Mouse (Mus musculus) left cerebral cortex, postnatal 36 days (tissue): ENCODE results near the gene Ncln. TPM values are rescaled to one million over a fixed set of nuclear protein-coding genes. Genes with fewer than 3 reads are reported as not detected.

Experiments used
- DNase-seq, 2 experiments: peaks; one replicate each; pipeline ENCODE4 v3.0.0; 2021 to 2022; ENCODE audit warnings: low spot score in 2 of 2, mixed read lengths in 1 of 2
- intact Hi-C: fragments of 180-260 bp; cut with DNase I; formaldehyde crosslinking; loops from one replicate; pipeline ENCODE4 v1.15.1; 2025
- total RNA-seq, 2 experiments: library from RNA; stranded (reverse); gene quantifications; 2 replicates each; pipeline ENCODE4 v1.2.3; 2021

Gene Ncln
- 10 to 100 TPM; 74.9 to 88.8 TPM for total RNA-seq

DNA sequence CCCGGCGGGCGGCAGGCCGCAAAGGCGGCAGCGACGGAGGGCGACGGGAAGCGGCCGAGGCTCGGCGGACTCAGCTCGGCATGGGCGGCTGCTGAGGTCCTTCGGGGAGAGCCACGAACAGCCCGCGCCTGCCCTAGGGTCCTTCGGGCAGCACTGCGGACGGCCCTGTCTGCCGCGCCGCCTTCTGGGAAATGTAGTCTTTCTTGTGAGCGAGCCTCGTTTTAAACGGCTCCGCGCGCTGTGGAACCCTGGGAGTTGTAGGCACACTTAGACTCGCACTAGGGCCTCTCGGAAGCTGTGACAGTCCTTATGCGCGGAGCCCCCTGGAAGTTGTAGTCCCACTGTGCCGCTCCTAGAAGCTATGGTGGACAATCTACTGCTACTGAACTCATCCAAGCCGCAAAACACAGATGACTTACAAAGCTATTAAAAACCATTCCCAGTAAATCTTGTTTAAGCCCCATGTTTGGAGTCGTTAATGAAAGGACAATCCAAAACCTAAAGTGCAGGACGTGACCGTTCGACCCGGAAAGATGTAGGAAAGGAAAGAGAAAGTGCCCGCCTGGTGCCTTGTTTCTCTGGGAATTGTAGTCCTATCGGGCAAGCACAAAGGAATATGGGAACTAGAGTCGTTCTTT is at the start of gene Ncln:
Gene Ncln, minus strand, starts transcription at position 129 of the 638 bp plus-strand sequence.
- intact Hi-C loops = loop anchor here (1.0 kb wide), 1 partner anchor 49 kb away; the partner anchor contains the start of gene Gna11
- peak; percentile 98 to 99 for DNase-seq

DNA sequence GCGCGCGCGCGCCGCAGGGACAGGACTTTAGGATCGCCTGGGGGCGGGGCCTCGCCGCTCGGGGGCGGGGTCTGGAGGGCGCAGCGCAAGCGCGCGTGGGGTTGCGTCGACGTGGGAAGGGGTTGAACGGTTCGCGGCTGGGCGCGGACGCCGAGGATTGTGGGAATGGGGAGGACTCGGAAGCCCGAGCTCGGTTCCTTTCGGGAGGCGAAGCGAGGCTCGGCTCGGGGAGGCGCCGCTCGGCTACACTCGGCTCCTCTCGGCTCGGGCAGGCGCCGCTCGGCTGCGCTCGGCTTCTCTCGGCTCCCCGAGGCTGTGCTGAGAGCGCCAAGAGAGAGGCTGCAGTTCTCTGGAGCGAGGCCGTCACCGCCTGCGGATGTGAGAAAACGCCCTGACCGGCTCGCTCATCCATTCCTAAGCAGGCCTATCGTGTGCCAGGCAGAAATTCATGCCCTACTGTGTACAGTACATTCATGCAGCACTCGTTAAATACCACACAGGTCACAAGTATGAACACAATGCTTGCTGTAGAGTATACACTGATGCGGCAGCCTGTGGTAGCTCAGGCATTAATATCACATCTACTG is 49.1 kb upstream of the Ncln start, which contains the start of gene Gna11:
Gene Gna11, minus strand, starts transcription at position 30 of the 587 bp plus-strand sequence.
- intact Hi-C loops = loop anchor here (1.0 kb wide), 1 partner anchor 49 kb away; the partner anchor contains the start of gene Ncln
- DNase-seq = peak; percentile 100

DNA sequence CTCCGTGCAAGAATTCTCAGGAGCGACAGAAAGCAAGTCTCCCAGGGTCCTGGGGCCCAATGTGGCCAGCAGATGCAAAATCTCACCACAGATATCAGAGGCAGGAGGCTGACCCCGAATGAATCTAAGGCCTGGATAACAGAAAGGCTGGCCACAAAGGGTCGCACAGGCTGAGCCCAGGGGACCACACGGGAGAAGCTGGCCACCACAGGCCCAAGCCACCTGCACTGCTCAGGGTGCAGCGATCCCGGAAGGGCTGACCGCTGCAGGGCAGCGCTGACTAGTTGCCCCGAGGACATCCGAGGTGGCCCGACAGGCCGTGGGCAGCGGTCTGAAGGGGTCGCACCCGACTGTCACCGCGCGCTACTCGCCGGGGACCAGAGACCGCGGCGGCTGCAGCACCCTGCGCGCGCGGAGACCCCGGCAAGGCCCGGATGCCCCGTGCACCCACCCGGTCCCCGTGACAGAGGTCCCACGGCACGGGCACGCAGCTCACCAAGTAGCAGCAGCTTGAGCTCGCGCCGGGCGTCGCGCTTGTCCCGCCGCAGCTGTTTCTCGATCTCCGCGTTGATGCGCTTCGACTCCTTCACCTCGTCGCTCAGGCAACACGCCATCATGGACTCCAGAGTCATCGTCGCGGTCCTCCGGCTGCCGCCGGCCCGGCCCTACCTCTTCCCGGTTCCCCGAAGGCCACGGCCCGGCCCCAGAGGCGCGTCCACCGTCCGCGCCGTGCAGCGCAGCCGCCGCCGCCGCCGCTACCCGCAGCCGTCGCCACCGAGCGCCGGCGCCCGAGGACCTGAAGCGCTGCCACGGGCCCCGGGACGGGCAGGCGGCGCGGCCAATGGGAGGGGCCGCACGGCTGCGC is 48.3 kb upstream of the Ncln start:
- intact Hi-C loops = loop anchor here (1.0 kb wide), 1 partner anchor 48 kb away; the partner anchor contains the start of gene Ncln
- no peak for DNase-seq

DNA sequence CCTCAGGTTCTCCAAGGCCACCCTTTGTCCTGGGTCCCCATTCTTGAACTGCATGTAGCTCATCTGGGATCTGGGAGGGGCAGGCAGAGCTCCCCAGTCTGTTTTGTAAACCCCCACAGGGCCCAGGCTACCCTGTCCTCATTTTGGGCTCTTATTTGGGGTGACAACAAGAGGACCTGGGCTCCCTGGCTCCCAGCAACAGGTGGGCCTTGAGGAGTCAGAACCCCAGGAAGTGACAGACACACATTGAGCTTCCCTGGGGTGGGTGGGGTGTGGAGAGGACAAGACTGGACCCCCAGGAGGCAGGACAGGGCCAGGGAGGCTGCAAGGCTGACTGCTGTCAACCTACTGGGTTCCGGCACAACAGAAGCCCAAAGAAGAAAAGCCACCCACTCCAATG is 47.4 kb upstream of the Ncln start:
- DNase-seq = no peak
- intact Hi-C loops = no loop called here

DNA sequence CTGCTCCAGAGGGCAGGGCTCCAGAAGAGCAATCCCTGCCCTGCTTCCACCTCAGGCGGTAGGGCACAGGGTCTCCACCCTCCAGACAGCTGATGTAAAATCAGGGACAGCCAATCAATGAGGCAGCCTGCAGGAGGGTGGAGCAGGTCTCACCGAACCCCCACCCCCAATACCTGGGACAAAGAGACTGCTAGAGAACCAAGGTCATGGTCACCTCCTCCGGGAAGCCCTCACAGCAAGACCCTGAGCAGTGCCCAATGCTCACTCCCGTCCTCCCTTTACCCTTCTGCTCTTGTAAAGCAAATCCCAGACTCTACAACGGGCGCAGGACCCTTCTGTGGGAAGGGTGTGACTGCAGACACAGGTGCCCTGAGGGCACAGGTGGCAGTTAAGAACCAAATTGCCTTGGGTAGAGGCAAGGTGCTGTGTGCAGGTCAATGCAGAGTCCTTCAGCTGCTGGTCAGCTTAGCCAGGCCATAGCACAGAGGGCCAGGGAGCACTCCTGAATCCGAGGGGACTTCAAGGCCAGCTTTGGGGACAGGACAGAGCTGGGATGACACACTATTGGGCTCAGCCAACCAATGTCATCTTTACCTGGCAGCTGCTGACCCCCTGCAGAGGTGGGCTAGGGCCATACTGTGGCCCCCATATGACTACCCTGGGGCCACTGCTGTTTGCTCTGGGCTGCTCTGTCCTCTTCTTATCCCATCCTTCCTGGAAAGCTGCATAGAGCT is 46.7 kb upstream of the Ncln start:
- intact Hi-C loops = no loop called here
- DNase-seq = no peak

DNA sequence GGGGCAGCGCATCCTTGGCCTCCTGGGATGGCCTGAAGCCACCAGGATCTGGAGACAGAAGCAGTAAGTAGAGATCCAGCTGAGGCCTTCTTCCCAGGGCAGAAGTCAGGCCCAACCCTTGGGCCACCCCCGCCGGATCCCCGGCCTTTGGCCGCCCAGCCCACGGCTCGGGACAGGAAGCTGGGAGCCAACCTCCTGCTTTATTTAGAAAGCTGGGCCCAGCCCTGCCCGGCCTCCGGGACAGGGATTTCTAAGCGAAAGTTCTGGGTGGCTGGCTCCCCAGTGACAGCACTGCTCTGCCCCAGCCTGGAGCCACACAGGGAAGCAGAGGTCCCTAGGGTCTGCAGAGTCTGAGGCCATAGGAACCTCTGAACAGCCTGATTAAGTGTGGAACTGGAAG is 45.6 kb upstream of the Ncln start:
- intact Hi-C loops = no loop called here
- DNase-seq = no peak

DNA sequence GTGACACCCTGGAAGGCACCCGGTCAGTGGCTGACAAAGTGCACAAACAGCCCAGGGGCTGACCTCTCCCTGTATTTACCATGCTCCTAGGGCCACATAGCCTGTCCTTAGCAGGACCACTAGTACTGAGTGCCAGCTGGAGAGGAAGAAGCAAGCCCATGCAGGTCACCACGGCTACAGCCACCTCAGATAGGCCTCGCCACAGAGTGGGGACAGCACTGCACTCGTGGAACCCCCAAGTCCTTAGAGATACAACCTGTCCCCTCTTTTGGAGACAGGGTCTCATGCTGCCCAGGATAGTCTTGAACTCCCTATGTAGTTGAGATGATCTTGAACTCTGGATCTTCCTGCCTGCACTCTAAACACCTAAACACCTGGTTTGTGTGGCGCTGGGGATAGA is 45.2 kb upstream of the Ncln start:
- DNase-seq = no peak
- intact Hi-C loops = no loop called here

DNA sequence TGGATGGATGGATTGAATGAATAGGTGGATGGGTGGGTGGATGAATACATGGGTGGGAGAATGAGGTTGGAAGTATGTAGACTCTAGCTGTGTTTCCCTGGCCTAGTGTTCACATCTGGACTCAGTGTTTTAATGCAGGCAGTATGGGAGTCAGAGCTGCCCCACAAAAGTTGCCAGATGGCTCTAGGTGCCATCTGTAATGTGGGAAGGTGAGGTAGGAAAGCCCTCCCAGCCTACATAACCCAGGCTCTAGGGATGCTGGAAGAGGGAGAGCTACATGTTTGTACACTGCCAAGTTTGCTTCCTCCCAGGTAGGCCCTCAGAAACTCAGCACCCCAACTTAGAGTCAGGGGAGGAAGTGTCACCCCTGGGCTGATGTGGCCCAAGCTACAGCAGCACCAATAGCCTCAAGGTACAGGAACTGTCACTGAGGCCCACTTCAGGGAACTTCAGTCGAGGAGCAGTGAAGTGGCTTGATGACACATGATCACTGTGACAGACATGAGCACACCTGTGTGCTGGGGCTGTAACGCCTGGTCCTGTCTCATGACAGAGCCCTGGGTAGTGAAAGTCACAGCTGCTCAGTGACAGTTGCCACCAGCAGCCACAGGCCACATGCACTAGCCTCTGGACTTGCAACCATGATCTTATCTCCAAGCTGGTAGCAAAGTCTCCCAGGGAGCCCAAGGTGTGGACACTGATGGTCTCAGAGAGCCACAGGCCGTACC is 42.3 kb upstream of the Ncln start:
- no peak for DNase-seq
- intact Hi-C loops = no loop called here

DNA sequence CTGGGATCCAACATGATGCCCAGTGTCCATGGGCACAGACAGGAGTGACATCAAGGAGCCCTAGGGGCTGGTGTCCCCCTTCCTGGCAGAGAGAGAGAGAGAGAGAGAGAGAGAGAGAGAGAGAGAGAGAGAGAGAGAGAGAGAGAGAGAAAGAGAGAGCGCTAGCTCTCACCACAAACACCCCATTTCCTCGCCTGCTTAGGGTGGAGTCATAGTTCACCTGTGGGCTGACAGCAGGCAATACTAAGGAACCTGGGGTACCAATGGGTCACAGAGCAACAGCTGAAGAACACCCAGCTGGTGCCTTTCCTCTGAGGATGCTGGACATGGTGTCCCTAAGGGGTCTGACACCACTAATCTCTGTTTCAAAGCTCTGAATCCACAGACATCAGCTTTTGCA is 41.2 kb upstream of the Ncln start:
- intact Hi-C loops = no loop called here
- DNase-seq = no peak

DNA sequence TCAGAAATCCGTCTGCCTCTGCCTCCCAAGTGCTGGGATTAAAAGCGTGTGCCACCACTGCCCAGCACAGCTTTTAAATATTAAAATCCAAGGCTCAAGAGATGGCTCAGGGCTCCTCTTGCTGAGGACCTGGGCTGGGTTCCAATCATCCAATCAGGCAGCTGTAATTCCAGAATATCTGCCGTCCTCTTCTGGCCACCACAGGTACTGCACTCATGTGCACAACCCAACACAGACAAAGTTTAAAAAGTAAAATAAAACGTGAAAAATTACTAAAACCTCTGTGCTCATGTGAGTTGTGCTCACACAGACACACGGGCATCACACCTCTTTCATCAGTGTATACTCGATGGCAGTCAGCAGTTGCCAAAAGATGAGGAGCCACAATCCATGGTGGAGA is 40.5 kb upstream of the Ncln start:
- no peak for DNase-seq
- intact Hi-C loops = no loop called here

DNA sequence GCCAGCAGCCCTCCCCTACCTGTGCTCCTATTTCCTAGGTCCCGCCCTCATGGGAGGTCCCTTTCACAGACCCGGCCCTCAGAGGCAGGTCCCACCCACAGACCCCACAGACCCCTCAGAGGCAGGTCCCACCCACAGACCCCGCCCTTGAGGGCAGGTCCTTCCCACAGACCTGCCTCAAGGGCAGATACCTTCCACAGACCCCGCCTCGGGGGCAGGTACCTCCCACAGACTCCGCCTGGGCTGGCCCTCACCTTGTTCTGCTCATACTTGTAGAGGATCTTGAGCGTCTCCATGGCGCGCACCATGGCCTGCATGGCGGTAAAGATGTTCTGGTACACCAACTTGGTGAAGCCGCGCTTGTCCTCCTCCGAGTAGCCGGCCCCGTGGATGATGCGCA is 38.6 kb upstream of the Ncln start:
- intact Hi-C loops = no loop called here
- DNase-seq = no peak

DNA sequence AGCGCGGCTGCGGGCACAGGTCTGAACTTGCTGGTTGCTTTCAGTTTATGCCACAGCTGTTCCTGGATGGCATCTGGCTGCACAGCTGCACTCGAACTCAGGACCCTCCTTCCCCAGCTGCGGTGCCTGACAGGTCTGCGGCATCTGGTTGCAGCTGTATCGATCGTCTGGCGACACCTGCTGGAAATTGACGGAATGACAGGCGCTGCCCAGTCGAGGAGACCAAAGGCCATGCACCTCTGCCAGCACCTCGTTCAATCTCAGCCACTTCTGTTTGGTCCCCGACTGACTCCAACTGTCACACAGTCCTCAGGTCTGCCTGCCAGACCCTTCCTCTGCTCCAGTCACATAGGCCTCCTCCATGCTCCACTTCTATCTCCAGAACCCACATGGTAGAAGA is 30.6 kb upstream of the Ncln start:
- peak; percentile 51 to 61 for DNase-seq
- intact Hi-C loops = no loop called here

DNA sequence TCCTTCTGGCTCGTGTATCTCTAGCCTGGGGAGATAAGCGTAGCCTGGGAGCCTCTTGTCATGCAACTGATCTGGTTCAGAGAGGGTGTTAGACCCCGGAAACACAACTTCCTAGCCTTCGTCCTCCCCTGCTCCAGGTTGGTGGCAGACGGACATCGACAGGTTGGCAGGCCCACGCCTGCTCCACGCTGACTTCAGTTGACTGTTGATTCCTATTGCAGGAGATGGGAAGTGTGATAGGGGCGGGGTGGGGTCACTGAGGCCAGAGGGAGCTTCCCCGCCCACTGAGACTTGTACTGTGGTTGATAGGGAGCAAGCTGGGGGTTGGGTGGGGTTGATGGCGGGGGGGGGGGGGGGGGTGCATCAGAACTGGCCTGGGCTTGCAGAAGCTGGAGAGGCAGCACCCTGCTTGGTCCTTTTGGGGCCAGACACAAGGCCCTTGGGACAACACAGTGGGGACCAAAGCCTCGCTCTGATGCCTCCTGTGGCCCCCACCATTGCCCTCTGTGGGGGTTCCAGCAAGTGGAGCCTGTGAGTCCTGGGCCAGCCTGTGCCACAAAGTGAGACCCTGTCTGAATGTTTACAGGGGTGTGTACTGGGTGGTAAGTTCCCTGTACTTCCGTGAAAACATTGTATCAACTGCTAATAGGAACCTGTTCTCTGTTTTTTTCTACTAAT is 29.0 kb upstream of the Ncln start:
- intact Hi-C loops = no loop called here

DNA sequence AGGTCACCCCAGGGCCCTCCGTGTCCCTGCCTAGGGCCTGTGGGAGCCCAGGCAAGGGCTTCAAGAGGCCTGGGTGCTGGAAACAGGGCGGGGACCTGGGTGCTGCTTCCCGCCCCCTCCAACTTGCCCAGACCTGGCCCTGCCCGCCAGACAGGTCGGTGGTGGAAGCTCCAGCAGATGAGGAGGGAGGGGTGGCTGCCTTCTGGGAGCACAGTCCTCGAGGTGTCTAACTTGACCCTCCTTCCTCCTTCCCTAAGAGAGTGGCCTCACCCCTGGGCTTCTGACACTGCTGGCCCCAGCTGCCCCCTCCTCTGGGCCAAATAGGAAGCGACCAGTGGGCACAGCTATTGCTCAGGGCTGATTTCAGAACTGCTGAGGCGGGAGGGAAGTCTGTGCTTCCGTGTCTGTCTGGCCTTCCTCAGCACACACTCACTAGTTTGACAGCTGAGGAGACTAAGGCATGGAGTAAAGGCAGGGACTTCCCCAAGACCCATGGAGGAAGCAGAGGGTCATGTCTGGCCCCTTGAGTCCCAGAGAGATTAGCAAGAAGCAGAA is 27.9 kb upstream of the Ncln start, which contains the start of gene Gna15:
Gene Gna15, minus strand, starts transcription at position 175 of the 555 bp plus-strand sequence.
- intact Hi-C loops = no loop called here

More for the DNA sequence above, 29.0 kb upstream of the Ncln start:
- DNase-seq = no peak

DNA sequence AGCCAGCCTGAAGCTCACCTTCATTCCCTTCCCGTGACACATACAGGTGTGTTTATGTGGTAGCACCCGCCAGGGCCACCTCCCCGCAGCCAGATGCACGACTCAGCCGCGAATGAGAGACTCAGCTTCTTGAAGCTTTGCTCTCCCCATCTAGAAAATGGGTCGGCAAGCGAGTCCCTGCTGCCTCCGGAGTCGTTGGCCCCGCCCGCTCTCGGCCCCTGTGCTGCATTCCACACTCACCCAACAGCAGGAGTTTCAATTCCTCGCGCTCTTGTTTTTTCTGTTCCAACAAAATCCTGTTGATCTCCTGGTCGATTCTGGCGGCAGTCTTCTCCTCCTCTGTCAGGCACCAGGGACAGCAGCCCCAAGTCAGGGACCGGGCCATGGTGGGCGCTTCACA is 27.4 kb upstream of the Ncln start:
- intact Hi-C loops = no loop called here
- DNase-seq = no peak

More for the DNA sequence above, 27.9 kb upstream of the Ncln start, which contains the start of gene Gna15:
- DNase-seq = no peak

DNA sequence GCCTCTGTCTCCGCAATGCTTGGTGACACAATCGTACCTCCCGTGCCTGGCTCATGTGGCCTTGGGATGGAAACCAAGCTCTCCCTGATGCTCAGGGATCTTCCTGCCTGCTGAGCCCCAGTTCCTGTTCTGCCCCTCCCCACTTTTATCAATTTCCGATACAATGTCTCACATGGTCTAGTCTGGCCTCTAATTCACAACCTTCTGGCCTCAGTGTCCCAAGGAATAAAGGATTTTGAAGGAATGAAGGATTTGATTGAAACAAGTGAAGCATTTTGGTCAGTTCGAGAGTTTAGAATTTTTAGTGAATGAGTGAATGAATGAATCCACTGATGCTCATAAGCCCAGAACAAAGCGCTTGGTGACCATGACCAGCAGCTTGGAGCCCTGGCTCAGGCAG is 26.9 kb upstream of the Ncln start:
- no peak for DNase-seq
- intact Hi-C loops = no loop called here

DNA sequence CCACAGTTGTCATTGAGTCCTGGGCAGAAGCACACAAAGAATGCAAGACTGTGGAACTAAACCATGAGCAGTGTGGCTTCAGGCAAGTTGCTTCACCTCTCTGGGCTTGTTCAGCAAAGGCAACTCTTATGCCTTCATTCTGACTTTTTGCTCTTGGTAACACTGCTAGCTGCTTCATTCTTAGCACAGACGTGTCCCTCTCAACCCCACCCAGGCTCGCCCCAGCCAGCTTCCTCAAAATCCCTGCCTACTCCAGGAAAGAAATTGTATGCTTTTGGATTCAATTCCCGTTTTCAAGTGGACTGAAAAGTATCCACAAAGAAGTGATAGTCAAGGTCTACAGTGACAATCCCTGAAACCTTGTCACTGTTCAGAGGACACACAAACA is 23.8 kb upstream of the Ncln start:
- DNase-seq = no peak
- intact Hi-C loops = loop anchor here (5.0 kb wide), 1 partner anchor 32 kb away; no protein-coding TSS in a partner anchor
